Mouse (Mus musculus): ENCODE data around the gene Gm12184. TPM values are rescaled to one million over a fixed set of nuclear protein-coding genes. Genes with fewer than 3 reads are reported as not detected.

Gm12184 gene
- polyA plus RNA-seq, 1 experiment: 7.9 TPM

GRCm38 (mm10) chr11:48788311-48789089 is 38.0 kb downstream of the Gm12184 start:
- DNase-seq (ENCODE audit: low read depth, low spot score): peak; percentile 52
- WGBS: 8% methylated on average over 16 of the region's 16 CpGs

DNA sequence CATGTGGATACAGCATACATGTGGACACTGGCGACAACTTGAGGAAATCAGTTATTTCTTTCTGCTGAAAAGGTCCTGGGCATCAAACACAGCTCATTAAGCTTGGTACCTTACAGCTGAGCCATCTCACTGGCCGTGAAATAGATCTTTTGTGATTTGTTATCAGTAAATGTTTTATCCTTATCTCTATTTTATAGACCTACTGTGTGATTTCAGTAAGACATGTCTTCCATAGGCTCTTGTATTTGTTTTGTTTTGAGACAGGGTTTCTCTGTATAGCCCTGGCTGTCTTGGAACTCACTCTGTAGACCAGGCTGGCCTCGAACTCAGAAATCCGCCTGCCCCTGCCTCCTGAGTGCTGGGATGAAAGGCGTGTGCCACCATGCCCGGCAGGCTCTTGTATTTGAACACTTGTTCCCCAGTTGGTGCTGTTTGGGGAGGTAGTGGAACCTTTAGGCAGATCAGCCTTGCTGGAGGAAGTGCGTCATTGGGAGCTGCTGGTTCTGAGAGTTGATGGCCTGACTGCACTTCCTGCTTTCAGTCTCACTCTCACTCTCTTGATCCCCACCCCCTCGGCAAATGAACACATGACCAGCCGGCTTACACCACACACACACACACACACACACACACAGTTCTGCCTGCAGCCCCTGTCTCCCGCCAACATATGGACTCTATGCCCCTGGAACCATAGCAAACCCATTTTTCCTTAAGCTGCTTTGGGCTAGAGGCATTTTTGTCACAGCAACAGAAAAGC is 38.8 kb downstream of the Gm12184 start:
- peak; percentile 48 for DNase-seq (ENCODE audit: low read depth, low spot score)
- 47% methylated on average over 10 of the region's 10 CpGs for WGBS

GRCm38 (mm10) chr11:48782243-48782642 is 44.2 kb downstream of the Gm12184 start:
- DNase-seq (ENCODE audit: low read depth, low spot score): no peak
- 88% methylated on average over 4 of the region's 4 CpGs for WGBS

- 41% methylated on average over 7 of the region's 7 CpGs for WGBS
- DNase-seq (ENCODE audit: low read depth, low spot score): no peak
Measured at GRCm38 (mm10) chr11:48779450-48779849, 47.0 kb downstream of the Gm12184 start.

DNA sequence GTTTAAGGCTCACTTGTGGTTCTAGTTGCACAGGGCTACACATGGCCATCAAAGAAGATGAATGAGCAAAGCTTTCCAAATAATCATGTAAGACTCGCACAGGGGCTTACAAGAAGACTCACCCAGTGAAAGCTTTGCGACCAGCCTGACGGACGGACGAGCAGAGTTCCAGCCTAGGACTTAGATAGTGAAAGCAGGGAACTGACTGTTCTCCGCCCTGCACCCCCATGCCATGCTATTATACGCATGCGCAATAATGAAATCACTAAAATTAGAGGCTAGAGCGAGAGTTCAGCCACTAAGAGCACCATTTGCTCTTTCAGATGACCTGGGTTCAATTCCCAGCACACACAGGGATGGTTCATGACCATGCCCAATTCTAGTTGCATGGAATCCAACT is 49.2 kb downstream of the Gm12184 start:
- no peak for DNase-seq (ENCODE audit: low read depth, low spot score)
- 89% methylated on average over 9 of the region's 9 CpGs for WGBS

DNA sequence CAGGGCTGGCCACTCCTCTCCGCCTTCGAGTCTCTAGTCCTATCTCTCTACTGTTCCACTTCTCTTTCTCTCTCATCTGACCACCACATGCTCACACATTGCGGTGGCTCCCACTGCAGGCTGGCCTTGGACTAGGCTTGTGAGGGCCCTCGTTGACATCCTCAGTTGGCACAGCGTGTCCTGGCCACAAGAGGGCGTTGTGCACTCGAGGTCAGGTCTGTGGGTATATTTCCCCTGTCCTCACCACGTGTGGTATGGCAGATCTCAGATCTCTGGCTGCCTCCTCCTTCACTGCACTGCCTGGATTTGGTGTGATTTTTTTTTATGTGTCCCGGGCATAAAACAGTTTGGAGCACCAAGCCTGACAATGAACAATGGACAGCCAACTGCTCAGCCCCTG is 49.8 kb downstream of the Gm12184 start:
- no peak for DNase-seq (ENCODE audit: low read depth, low spot score)
- 42% methylated on average over 9 of the region's 9 CpGs for WGBS

DNA sequence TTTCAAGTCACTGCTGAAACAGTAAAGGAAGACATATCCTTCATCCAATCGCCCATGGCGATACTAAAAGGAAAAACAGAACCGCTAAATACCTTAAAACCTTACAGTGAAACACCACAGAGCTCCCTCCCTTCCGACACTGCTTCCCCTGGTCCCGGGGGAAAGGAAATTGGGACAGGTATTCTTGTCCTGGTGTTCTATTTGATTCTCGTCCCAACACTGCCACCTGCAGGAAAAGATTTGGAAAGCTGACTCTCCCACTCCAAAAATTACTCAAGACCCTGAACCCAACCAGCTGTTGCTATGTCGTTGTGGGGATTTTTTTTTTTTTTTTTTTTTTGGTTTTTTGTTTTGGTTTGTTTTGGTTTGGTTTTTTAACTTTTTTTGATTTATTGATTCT is 51.0 kb downstream of the Gm12184 start:
- 6% methylated on average over 7 of the region's 7 CpGs for WGBS
- DNase-seq (ENCODE audit: low read depth, low spot score): no peak

Other genes with a start within 250 kb of the Gm12184 start
- gene Rack1, start 26.3 kb downstream of the Gm12184 start, polyA plus RNA-seq (2012; rRNA removed): 2,247 and 2,324 TPM in 2 replicates
- 19.9 and 22.6 TPM in 2 replicates for gene Trim41, start 9.3 kb downstream of the Gm12184 start, polyA plus RNA-seq (2012; rRNA removed)
- 6.8 and 10.0 TPM in 2 replicates for gene Trim7, start 515 bp downstream of the Gm12184 start, polyA plus RNA-seq (2012; rRNA removed)
- gene Irgm1, start 45.0 kb upstream of the Gm12184 start, polyA plus RNA-seq (2012; rRNA removed): 26.2 and 26.6 TPM in 2 replicates
- 3.3 and 8.2 TPM in 2 replicates for gene Gm5431, start 75.6 kb upstream of the Gm12184 start, polyA plus RNA-seq (2012; rRNA removed)
- gene Psme2b, start 119.5 kb upstream of the Gm12184 start, polyA plus RNA-seq (2012; rRNA removed): 51.6 and 64.4 TPM in 2 replicates
- gene Olfr56, start 152.2 kb upstream of the Gm12184 start, polyA plus RNA-seq (2012; rRNA removed): 0.63 and 1.6 TPM in 2 replicates
- 0.86 and 2.9 TPM in 2 replicates for gene 9930111J21Rik1, start 152.7 kb upstream of the Gm12184 start, polyA plus RNA-seq (2012; rRNA removed)
- 0.27 and 1.3 TPM in 2 replicates for gene Gm12185, start 165.6 kb upstream of the Gm12184 start, polyA plus RNA-seq (2012; rRNA removed)
- 2.7 and 3.4 TPM in 2 replicates for gene Tgtp1, start 167.5 kb upstream of the Gm12184 start, polyA plus RNA-seq (2012; rRNA removed)
- 0.42 and 1.9 TPM in 2 replicates for gene 9930111J21Rik2, start 224.6 kb upstream of the Gm12184 start, polyA plus RNA-seq (2012; rRNA removed)
- 20.1 and 21.4 TPM in 2 replicates for gene Tgtp2, start 237.6 kb upstream of the Gm12184 start, polyA plus RNA-seq (2012; rRNA removed)
- gene Ifi47, start 249.9 kb upstream of the Gm12184 start, polyA plus RNA-seq (2012; rRNA removed): 26.9 and 30.2 TPM in 2 replicates

All from large intestine, adult 2 months (tissue).